Mouse (Mus musculus) testis, adult 2 months (tissue): ENCODE results near the gene Smndc1. TPM values are rescaled to one million over a fixed set of nuclear protein-coding genes. Genes with fewer than 3 reads are reported as not detected.

Experiments used
- H3K27ac ChIP-seq: fragments of 200-500 bp; 2 replicates; pipeline ENCODE4 v1.5.1; 2012; ENCODE audit warnings: low read depth, low read length; ENCODE audit not compliant: control insufficient read depth, insufficient read depth
- H3K27me3 ChIP-seq: fragments of 200-500 bp; 2 replicates; pipeline ENCODE4 v1.6.1; 2012; ENCODE audit warnings: mild to moderate bottlenecking, low read length, moderate library complexity; ENCODE audit not compliant: control insufficient read depth, insufficient read depth
- H3K36me3 ChIP-seq: fragments of 200-500 bp; 2 replicates; pipeline ENCODE4 v1.6.1; 2012; ENCODE audit warnings: mild to moderate bottlenecking, low read length; ENCODE audit not compliant: control insufficient read depth, insufficient read depth
- H3K4me1 ChIP-seq: fragments of 200-500 bp; 2 replicates; pipeline ENCODE4 v1.6.1; 2012; ENCODE audit warnings: low read length; ENCODE audit not compliant: control insufficient read depth, insufficient read depth
- H3K4me3 ChIP-seq: fragments of 200-500 bp; 2 replicates; pipeline ENCODE4 v1.5.1; 2012; ENCODE audit warnings: low read depth, mild to moderate bottlenecking, low read length, moderate library complexity, mixed read lengths; ENCODE audit not compliant: control insufficient read depth
- CTCF ChIP-seq: fragments of 200-500 bp; IDR thresholded peaks from 2 replicates; pipeline ENCODE4 v1.5.1; 2012; ENCODE audit warnings: low read depth, mild to moderate bottlenecking, inconsistent platforms, low read length, moderate library complexity; ENCODE audit not compliant: control insufficient read depth, insufficient read depth, insufficient replicate concordance
- POLR2A ChIP-seq: fragments of 200-500 bp; IDR thresholded peaks from 2 replicates; pipeline ENCODE4 v1.6.1; 2012; ENCODE audit warnings: low read depth, mild to moderate bottlenecking, inconsistent platforms, low read length, moderate library complexity; ENCODE audit not compliant: control insufficient read depth
- polyA plus RNA-seq: library from polyadenylated mRNA; depleted of rRNA; stranded (reverse); fragments of >200 nt; gene quantifications from 2 replicates; pipeline ENCODE4 v1.2.3, GENCODE M21; 2012

The Smndc1 gene
- polyA plus RNA-seq, 1 experiment, result 12.2 TPM

DNA sequence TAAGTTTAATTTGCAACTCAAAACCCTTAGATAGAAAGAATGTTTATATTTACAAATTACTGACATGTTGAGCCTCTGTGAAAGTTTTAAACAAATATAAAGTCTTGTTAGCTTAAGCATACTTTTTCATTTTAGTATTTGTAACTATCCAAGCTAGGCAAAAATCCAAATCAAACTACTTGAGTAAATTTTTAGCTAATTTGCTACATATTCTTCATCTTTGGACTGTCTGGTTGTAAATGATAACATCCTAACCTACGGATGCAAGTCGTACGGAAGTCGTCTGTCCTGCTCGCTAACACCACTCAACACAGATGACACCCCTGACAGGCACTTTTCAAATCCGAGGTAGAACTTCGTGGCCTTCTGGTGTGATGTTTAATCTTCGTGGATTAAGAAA is 12.7 kb downstream of the Smndc1 start:
- no peaks in the 10 kb centered on the region; the same call in 1 of the 2 replicates for H3K36me3 ChIP-seq
- no peak overlapping the region for H3K4me3 ChIP-seq
- no peaks in the 10 kb centered on the region for H3K4me1 ChIP-seq
- H3K27ac ChIP-seq, result no peak overlapping the region
- H3K27me3 ChIP-seq, result no peaks in the 10 kb centered on the region
- no peak for TF ChIP-seq CTCF
- TF ChIP-seq POLR2A, result no peak

DNA sequence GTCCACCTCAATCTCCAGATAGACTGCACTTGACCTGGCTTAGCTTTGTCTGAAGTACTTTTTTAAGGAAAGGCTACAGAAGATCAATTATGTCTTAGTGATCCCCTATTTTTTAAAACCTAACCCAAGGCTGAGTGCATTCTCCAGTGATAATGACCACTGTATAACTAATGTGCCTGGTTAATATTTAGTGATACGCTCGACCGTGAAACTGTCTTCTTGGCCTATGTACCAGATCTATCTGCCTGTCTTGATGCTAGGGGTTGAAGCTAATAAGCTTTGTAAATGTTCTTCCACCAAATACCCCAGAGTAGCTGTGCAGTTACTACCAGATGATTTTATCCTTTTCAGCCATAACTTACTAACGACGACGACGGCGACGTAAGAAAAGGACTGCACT is 14.6 kb downstream of the Smndc1 start:
- no peak overlapping the region; the same call in 1 of the 2 replicates for H3K4me3 ChIP-seq
- H3K36me3 ChIP-seq, result no peaks in the 10 kb centered on the region; the same call in 1 of the 2 replicates
- H3K4me1 ChIP-seq, result no peaks in the 10 kb centered on the region
- no peak overlapping the region for H3K27ac ChIP-seq
- no peaks in the 10 kb centered on the region for H3K27me3 ChIP-seq
- TF ChIP-seq CTCF, result no peak
- no peak for TF ChIP-seq POLR2A

DNA sequence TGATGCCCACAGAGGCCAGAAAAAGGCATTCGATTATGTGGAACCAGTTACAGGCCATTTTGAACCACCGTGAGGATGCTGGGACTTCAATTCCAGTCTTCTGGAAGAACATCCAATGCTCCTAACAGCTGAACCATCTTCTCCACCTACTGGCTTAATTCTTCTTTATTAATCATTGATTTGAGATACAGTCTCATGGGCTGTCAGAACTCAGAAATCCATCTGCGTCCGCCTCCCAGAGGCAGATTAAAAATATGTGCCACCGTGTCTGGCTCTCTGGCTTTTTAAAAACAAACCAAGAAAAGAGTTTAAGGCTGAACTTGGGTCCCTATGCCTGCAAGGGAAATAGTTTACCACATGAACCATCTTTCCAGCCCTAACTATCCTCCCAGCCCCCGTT is 15.1 kb downstream of the Smndc1 start:
- Histone ChIP-seq H3K4me3 (no peak overlapping the region), H3K36me3 (no peaks in the 10 kb centered on the region; the same call in 1 of the 2 replicates), H3K27me3 (no peaks in the 10 kb centered on the region), H3K4me1 (no peaks in the 10 kb centered on the region), H3K27ac (no peak overlapping the region)
- TF ChIP-seq POLR2A (no peak), CTCF (no peak)

DNA sequence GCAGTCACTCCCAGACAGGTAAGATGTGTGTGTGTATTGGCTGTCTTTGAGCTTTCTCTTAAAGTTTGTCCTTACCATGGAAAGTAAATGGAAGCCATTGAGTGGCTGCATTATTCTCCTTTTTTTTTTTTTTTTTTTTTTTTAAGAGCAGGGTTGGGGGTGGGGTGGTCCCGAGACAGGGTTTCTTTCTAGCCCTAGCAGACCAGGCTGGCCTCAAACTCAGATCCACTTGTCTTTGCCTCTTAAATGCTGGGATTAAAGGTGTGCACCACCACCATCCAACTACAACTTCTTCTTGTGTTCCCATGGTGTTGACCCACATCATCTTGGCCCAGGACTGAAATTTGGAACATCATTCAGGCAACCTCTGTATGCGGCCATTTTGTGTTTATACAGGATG is 16.8 kb downstream of the Smndc1 start:
- Histone ChIP-seq H3K4me3 (no peak overlapping the region), H3K4me1 (no peaks in the 10 kb centered on the region), H3K27ac (no peak overlapping the region), H3K27me3 (no peaks in the 10 kb centered on the region), H3K36me3 (no peaks in the 10 kb centered on the region; the same call in 1 of the 2 replicates)
- TF ChIP-seq CTCF (no peak), POLR2A (no peak)

DNA sequence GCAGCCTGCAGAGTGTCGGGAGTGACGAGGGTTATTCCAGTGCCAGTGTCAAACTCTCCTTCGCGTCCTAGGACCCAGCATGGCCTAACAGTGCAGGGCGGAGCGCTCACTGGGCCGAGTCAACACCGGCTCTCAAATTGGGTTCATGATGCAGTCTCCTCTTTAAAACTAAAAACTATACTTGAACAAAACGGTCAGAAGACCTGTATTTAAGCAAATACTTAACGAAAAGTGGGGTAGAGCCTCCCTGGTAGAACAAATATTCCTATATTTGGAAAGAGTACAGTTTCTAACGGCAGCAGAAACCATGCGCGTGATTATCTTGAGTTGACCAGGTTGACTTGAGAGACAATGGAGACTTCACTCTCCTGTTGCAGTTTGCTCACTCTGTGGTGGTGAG is 18.7 kb downstream of the Smndc1 start, which contains the start of gene Gm10197:
Gene Gm10197 (minus strand): TSS at position 101 of the 400 bp plus-strand sequence.
- Histone ChIP-seq H3K27ac (no peak within 1 kb of the TSS), H3K4me1 (no peaks in the 10 kb centered on the region), H3K4me3 (no peak within 1 kb of the TSS), H3K36me3 (no peaks in the 10 kb centered on the region; the same call in 1 of the 2 replicates), H3K27me3 (no peaks in the 10 kb centered on the region)
- no peak for TF ChIP-seq CTCF
- TF ChIP-seq POLR2A, result no peak

DNA sequence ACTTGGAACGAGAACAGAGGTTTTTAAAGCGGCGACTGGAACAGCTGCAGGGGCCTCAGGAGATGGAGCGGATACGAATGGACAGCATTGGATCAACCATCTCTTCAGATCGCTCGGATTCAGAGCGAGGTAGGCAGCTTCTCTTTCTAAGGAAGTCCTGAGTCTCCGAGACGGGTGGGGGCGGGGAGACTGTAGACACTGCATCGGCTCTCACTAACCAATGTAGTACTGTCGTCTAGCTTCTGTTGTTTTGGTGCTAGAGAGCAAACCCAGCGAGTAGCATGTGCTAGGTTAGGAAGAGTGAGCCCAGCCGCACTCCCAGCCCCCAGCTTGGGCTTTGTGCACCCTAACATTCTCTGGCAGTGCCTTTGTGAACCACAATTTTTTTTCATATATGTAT is 20.1 kb downstream of the Smndc1 start:
- no peak overlapping the region for H3K4me3 ChIP-seq
- no peaks in the 10 kb centered on the region for H3K27me3 ChIP-seq
- TF ChIP-seq CTCF (no peak), POLR2A (no peak)
- no peaks in the 10 kb centered on the region for H3K36me3 ChIP-seq
- no peaks in the 10 kb centered on the region for H3K4me1 ChIP-seq
- H3K27ac ChIP-seq, result no peak overlapping the region

DNA sequence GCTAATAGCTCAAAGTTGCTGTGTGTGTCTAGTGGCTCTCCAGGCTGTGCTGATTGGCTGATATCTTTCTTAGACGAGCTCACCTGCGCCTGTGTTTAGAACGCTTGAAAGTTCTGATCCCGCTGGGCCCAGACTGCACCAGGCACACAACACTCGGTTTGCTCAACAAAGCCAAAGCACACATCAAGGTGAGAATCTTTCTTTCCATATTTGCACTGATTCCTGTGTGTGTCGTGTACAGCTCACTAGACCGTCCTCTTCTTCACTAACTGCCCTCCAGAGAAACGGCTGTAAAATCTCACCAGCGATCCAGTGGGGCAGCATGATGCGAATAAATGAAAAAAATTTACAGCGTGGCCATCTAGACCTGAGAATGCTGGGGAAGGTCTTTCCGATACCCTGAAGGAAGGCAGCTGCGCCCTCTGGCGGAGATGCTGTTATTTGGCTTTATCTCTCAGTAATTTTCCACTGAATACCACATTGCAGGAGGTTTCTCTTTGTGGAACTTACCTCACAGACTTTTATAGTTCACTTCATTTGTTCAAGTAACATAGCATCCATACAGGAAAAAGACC is 20.8 kb downstream of the Smndc1 start:
- Histone ChIP-seq H3K36me3 (no peaks in the 10 kb centered on the region), H3K27me3 (no peaks in the 10 kb centered on the region), H3K27ac (no peak overlapping the region), H3K4me1 (no peaks in the 10 kb centered on the region), H3K4me3 (no peak overlapping the region)
- TF ChIP-seq POLR2A (no peak), CTCF (peak; percentile 57; the same call in 1 of the 2 replicates)
